Mouse (Mus musculus): Measurements from ENCODE around the gene Anks6.

The Anks6 gene

GRCm38 (mm10) chr4:46990281-46991015 is 66.8 kb downstream of the Anks6 start:
- no peak for DNase-seq (ENCODE audit: low spot score in 2 of 2)

GRCm38 (mm10) chr4:46989842-46990241 is 67.4 kb downstream of the Anks6 start:
- DNase-seq (ENCODE audit: low spot score in 2 of 2): no peak

GRCm38 (mm10) chr4:46988824-46989223 is 68.4 kb downstream of the Anks6 start:
- DNase-seq (ENCODE audit: low spot score in 2 of 2): no peak

DNA sequence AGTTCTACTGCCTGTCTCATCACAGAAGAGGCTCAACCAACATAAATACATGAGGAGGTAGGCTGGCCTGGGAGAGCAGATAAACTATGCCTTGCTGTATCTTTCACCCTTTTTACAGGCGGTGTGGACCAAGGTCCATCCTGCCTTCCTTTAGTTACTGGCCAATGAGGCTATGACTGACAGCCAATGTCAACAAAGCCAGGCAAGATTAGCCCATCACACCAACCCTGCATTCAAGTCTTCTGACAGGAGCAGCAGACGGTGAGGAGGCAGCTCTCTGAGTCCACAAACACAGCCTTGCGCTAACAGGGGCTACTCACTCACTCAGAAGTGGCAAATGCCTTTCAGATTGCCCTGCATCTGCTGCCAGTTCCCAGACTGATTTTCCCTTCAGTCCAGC is 69.0 kb downstream of the Anks6 start:
- DNase-seq (ENCODE audit: low spot score in 2 of 2): no peak

DNA sequence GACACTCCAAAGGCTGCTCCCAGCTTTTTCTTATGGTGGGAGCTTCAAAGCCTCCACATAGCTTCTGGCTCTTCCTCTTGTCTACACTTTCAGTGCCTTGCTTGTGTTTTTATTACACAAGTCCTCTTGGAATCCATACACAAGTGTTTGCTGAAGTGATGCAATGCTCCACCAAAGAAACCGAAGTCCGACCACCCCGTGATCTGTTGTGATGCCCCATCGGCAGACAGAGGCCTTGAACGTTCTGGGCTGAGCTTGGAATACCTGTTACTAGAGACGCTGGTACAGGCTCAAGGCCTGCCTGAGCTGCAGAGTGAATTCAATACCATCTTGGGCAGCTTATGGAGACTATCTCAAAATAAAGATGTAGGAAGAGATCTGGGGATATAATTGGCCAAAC is 69.4 kb downstream of the Anks6 start:
- no peak for DNase-seq (ENCODE audit: low spot score in 2 of 2)

GRCm38 (mm10) chr4:46986054-46986453 is 71.2 kb downstream of the Anks6 start:
- no peak for DNase-seq (ENCODE audit: low spot score in 2 of 2)

GRCm38 (mm10) chr4:46982912-46983311 is 74.3 kb downstream of the Anks6 start:
- no peak for DNase-seq (ENCODE audit: low spot score in 2 of 2)

DNA sequence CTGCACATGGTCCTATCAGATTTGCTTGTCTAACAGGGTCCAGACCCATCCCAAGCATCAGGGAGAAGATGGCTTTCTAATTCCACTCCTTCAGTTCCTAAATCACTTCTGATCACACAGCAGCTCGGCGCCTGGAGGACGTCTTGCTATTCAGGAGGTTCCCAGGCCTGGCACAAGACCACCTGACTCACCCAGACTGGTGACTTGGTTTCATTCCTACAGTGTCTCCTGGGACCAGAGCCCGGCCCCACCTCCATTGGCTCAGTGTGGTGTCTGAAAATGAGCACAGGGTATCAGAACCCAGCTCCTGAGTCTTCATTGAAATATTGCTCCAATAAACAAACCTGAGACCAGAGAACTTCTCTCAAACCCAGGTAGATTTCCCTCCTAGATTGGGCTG is 75.1 kb downstream of the Anks6 start:
- no peak for DNase-seq (ENCODE audit: low spot score in 2 of 2)

- DNase-seq (ENCODE audit: low spot score in 2 of 2): no peak
These were observed 78.9 kb downstream of the Anks6 start for GRCm38 (mm10) chr4:46978371-46978770.

DNA sequence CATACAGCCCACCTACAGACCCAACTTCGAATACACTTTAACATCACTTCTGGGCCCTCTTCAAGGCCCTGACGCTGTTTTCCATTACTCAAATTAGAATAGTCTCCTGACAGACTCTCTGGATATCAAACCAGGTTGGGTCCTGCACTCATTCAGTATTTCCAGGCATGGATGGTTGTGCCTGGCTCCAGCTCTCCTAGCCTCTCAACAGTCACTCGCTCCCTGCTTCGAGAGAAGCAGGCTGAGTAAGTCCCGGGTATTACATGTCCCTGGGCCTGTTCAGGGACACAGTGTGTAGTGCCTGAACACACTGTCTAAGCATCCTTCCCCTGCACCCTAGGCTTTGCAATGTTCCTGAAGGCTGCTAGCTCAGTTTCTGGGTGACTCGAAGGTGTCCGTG is 80.1 kb downstream of the Anks6 start:
- DNase-seq (ENCODE audit: low spot score in 2 of 2): no peak

DNA sequence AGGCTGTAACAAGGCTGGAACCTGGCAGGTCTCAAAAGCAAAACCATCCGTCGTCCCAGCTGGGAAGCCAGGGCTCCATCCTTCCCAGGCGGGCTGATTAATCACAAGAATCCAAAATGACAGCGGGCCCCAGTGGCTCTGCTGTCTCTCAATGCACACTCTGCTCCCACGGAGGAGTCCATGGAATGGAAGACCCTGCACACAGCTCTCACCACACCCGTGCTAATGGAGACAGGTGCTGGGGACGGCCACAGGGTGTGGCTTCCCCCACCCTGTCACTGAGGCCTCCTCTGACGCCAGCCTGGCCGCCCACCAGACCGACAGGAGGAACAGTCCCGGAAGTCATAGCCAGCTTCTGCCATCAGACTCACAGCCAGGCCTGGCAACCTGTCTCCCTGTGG is 80.6 kb downstream of the Anks6 start:
- DNase-seq (ENCODE audit: low spot score in 2 of 2): no peak

GRCm38 (mm10) chr4:46973322-46973721 is 83.9 kb downstream of the Anks6 start:
- no peak for DNase-seq (ENCODE audit: low spot score in 2 of 2)

- no peak for DNase-seq (ENCODE audit: low spot score in 2 of 2)
These were observed 89.2 kb downstream of the Anks6 start for GRCm38 (mm10) chr4:46967981-46968380.

DNA sequence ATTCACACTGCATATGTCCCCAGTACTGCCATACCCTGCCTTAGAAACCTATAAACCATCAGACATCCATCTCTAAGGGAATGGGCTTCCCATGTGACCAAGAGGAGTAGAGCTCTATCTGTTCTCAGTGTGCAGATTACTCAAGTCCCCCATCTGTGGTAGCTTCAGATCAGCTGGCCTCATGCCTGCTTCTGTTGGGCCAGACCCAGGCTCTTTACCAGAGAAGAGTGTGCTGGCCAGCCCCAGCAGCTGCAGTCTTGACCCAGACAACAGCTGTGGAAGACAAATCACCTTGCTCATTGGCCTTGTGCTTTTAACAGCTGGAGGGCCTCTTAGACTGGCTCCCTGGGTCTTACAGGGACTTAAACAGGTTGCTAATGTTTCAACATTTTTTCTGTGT is 90.7 kb downstream of the Anks6 start:
- DNase-seq (ENCODE audit: low spot score in 2 of 2): no peak

All from urinary bladder, adult 18-20 months (tissue).